Mouse (Mus musculus) adrenal gland, postnatal 25 days (tissue): ENCODE measurements around the gene Cd300lf. TPM values are rescaled to one million over a fixed set of nuclear protein-coding genes. Genes with fewer than 3 reads are reported as not detected.

Experiments
- DNase-seq: peaks from one replicate; pipeline ENCODE4 v3.0.0; 2021; ENCODE audit warnings: mixed read lengths
- total RNA-seq: library from RNA; stranded (reverse); gene quantifications from 2 replicates; pipeline ENCODE4 v1.2.3, GENCODE M21; 2021

Gene Cd300lf
- total RNA-seq, 1 experiment from 2014 or later: 0.55 TPM

DNA sequence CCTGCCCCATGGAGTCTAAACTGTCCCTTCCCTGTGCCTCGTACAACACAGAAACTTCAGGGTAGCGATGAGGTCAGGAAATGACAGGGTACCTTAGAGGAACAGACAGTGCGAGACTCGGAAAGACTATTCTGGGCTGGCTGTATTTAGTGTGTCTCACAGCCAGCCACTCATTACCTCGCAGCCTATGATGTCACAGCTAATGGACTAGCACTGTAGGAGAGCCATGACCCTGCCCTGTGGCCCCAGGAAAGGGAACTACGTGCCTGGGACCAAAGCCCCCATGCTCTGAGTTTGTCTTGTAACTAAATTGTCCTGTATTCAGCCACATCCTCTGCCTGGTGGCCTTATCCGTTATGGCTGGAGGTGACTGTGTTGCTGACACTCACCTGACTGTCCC is 58.4 kb downstream of the Cd300lf start:
- DNase-seq: no peak

DNA sequence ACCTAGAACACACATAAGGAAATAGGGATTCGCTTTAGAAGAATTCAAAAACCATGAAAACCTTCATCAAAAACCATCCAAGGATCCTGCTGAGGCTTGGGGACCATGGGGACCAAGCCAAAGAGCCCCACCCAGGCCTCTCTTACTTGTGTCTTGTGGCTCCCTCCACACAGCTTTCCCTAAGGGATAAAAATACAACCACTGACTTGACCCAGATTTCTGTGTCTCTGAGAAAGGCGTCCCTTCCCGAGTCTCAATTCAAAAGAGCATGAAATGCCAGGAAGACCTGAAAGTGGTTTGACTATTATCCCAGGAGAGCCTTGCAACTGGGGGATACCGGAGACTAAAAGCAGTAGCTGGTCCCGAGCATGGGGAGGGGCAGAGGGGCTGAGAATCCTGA is 60.8 kb downstream of the Cd300lf start:
- no peak for DNase-seq

DNA sequence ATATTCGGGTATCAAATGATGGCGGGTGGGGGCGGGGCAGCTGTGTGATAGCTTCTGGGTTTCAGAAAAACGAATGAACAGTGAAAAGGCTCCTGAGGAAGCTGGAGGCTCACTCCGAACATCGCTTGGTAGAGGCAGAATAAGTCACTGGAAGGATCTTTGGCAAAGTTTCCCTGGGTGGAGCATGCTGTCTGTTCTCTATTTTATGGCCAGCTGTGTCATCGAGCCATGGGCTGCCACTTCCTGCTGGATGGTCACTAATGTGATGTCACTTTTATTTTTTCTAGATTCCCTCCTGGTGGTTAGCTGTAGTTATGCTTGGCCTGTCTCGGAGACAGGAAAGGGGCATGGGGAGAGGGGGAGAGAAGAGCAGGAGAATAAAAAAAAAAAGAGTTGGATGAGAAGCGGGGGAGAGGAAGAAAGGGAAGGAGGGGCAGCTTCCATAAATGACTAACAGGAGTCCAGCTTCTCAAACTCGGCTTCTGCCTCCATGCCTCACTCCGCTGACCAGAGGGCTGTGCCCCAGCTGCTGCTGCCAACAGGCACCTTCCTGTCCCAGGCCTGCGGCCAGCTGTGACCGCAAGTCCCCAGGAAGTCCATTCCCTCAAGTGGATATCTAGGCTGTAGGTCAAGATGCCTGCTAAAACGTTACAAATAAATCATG is 62.0 kb downstream of the Cd300lf start:
- DNase-seq: peak; percentile 71

DNA sequence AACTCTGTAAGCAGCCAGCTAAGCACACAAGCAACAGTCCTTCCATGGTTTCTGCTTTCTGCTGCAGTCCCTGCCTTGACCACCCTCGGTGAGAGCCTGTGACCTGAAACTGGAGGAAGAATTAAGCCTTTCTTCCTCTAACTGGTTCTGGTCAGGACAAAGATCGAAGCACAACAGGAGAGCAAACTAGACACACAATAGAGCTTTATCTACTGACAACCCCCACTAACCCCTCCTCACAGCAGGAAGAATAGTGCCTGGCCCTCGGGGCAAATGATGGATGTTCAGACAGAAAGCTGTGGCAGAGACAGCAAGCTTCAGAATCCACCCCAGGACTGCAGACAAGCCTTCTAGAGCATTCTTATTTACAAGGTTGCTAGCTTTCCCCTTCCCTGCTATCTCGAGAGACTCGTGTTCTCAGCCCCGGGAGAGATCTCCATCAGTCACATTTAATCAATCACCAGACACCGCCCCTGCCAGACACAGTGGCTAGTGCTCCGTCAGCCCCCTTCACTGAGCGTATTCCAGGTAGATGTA is 62.7 kb downstream of the Cd300lf start:
- DNase-seq: no peak

DNA sequence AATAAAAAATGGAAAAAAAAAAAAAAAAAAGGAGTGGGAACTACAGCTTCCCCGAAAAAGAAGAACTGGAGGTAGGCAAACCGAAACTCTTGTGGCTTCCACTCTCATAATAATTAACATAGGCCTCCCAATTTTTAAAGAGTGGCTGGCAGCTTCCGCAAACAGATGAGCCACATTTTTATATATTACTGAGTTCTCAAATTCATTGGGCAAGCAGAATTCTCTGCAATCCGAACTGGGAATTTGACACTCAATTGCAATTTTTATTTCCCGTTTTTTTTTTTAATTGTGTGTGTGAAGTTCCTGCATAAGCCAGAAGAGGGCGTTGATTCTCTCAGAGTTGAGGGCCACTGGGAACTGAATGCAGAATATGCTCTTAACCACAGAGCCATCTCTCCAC is 67.0 kb downstream of the Cd300lf start:
- no peak for DNase-seq

Other genes with a start within 250 kb of the Cd300lf start
- gene Cd300a, start 244.0 kb downstream of the Cd300lf start, total RNA-seq: 0.76 and 0.95 TPM in 2 replicates
- gene Cd300lb, start 199.6 kb downstream of the Cd300lf start, total RNA-seq: 0.57 and 0.64 TPM in 2 replicates
- gene Cd300c, start 164.8 kb downstream of the Cd300lf start, total RNA-seq: not detected in 2 replicates
- 0.48 and 0.58 TPM in 2 replicates for gene Cd300ld, start 144.1 kb downstream of the Cd300lf start, total RNA-seq
- gene Cd300c2, start 132.1 kb downstream of the Cd300lf start, total RNA-seq: 1.5 and 2.2 TPM in 2 replicates
- not detected in 2 replicates for gene Cd300ld2, start 117.8 kb downstream of the Cd300lf start, total RNA-seq
- gene Cd300ld4, start 107.0 kb downstream of the Cd300lf start, total RNA-seq: not detected in 2 replicates
- gene Cd300ld5, start 96.2 kb downstream of the Cd300lf start, total RNA-seq: 3.5 TPM in 1 of 2 replicates, not detected in the other
- 2.3 and 4.2 TPM in 2 replicates for gene Cd300ld3, start 85.6 kb downstream of the Cd300lf start, total RNA-seq
- gene Cd300e, start 71.8 kb downstream of the Cd300lf start, total RNA-seq: 0.33 TPM in 1 of 2 replicates, not detected in the other
- 0.58 and 0.76 TPM in 2 replicates for gene Rab37, start 42.6 kb downstream of the Cd300lf start, total RNA-seq
- gene Slc9a3r1, start 29.3 kb upstream of the Cd300lf start, total RNA-seq: 17.5 and 18.1 TPM in 2 replicates
- gene Tmem104, start 53.5 kb upstream of the Cd300lf start, total RNA-seq: 19.9 and 22.3 TPM in 2 replicates
- gene Nat9, start 53.9 kb upstream of the Cd300lf start, total RNA-seq: 37.3 and 38.1 TPM in 2 replicates
- 2.5 and 3.5 TPM in 2 replicates for gene Grin2c, start 133.3 kb upstream of the Cd300lf start, total RNA-seq
- gene Fdxr, start 143.1 kb upstream of the Cd300lf start, total RNA-seq: 1,338 and 1,408 TPM in 2 replicates
- gene Fads6, start 163.7 kb upstream of the Cd300lf start, total RNA-seq: 75.5 and 93.9 TPM in 2 replicates
- gene Otop2, start 173.2 kb upstream of the Cd300lf start, total RNA-seq: not detected in 2 replicates
- gene Ush1g, start 188.0 kb upstream of the Cd300lf start, total RNA-seq: 0.62 and 0.79 TPM in 2 replicates
- gene Otop3, start 200.7 kb upstream of the Cd300lf start, total RNA-seq: not detected in 2 replicates
- 13.2 and 14.8 TPM in 2 replicates for gene Hid1, start 233.8 kb upstream of the Cd300lf start, total RNA-seq
- gene Cdr2l, start 247.9 kb upstream of the Cd300lf start, total RNA-seq: 59.1 and 82.5 TPM in 2 replicates